Mouse (Mus musculus) heart, postnatal 36 days (tissue): ENCODE measurements at regions not wholly inside any gene's neighbourhood (a gene's known extent, or its start where the extent isn't known, plus 50 kb on each side); places are given as distances from the start of the nearest gene placed in this dataset.

Source experiments
- DNase-seq, 2 experiments: peaks; one replicate each; pipeline ENCODE4 v3.0.0; 2021 to 2022
- intact Hi-C: fragments of 180-260 bp; cut with DNase I; formaldehyde crosslinking; loops from one replicate; pipeline ENCODE4 v1.15.1; 2025

GRCm38 (mm10) chr12:93549900-93550299, 1700.9 kb upstream of the Sel1l start:
- intact Hi-C loops, result no loop called here
- DNase-seq, result no peak

GRCm38 (mm10) chr12:93523465-93523864, 1674.5 kb upstream of the Sel1l start:
- no peak for DNase-seq
- intact Hi-C loops, result no loop called here

GRCm38 (mm10) chr12:93486381-93486780, 1637.4 kb upstream of the Sel1l start:
- intact Hi-C loops, result no loop called here
- DNase-seq, result no peak

GRCm38 (mm10) chr12:93462106-93462505, 1613.1 kb upstream of the Sel1l start:
- intact Hi-C loops, result no loop called here
- no peak for DNase-seq

- DNase-seq, result no peak
- intact Hi-C loops, result no loop called here
Observed at GRCm38 (mm10) chr12:93449436-93449835, 1600.5 kb upstream of the Sel1l start.

- DNase-seq, result no peak
- intact Hi-C loops, result no loop called here
Observed at GRCm38 (mm10) chr12:93429218-93429617, 1580.3 kb upstream of the Sel1l start.

- no peak for DNase-seq
- intact Hi-C loops, result no loop called here
Observed at GRCm38 (mm10) chr12:93427988-93428387, 1579.0 kb upstream of the Sel1l start.

GRCm38 (mm10) chr12:93416381-93416780, 1567.4 kb upstream of the Sel1l start:
- DNase-seq, result no peak
- intact Hi-C loops, result no loop called here

- intact Hi-C loops, result no loop called here
- no peak for DNase-seq
Observed at GRCm38 (mm10) chr12:93415791-93416190, 1566.8 kb upstream of the Sel1l start.

- no peak for DNase-seq
- intact Hi-C loops, result no loop called here
Observed at GRCm38 (mm10) chr12:93385578-93385977, 1536.6 kb upstream of the Sel1l start.

- no peak for DNase-seq
- intact Hi-C loops, result no loop called here
Observed at GRCm38 (mm10) chr12:93342933-93343332, 1494.0 kb upstream of the Sel1l start.

- intact Hi-C loops, result no loop called here
- no peak for DNase-seq
Observed at GRCm38 (mm10) chr12:93342525-93342924, 1493.6 kb upstream of the Sel1l start.

GRCm38 (mm10) chr12:93335520-93335919, 1486.6 kb upstream of the Sel1l start:
- intact Hi-C loops, result no loop called here
- no peak for DNase-seq

- no peak for DNase-seq
- intact Hi-C loops, result no loop called here
Observed at GRCm38 (mm10) chr12:93312214-93312613, 1463.3 kb upstream of the Sel1l start.

- DNase-seq, result no peak
- intact Hi-C loops, result no loop called here
Observed at GRCm38 (mm10) chr12:93281816-93282215, 1432.9 kb upstream of the Sel1l start.

- intact Hi-C loops, result no loop called here
- no peak for DNase-seq
Observed at GRCm38 (mm10) chr12:93273652-93274051, 1424.7 kb upstream of the Sel1l start.

- intact Hi-C loops, result no loop called here
- no peak for DNase-seq
Observed at GRCm38 (mm10) chr12:93230237-93230636, 1381.3 kb upstream of the Sel1l start.

GRCm38 (mm10) chr12:93226826-93227225, 1377.9 kb upstream of the Sel1l start:
- intact Hi-C loops, result no loop called here
- DNase-seq, result no peak

GRCm38 (mm10) chr12:93221179-93221922, 1372.4 kb upstream of the Sel1l start:
- no peak for DNase-seq

GRCm38 (mm10) chr12:93207596-93207995, 1358.6 kb upstream of the Sel1l start:
- intact Hi-C loops, result no loop called here
- no peak for DNase-seq

More at GRCm38 (mm10) chr12:93221179-93221922, 1372.4 kb upstream of the Sel1l start:
- intact Hi-C loops, result no loop called here

GRCm38 (mm10) chr12:93188940-93189339, 1340.0 kb upstream of the Sel1l start:
- no peak for DNase-seq
- intact Hi-C loops, result no loop called here

GRCm38 (mm10) chr12:93173744-93174143, 1324.8 kb upstream of the Sel1l start:
- no peak for DNase-seq
- intact Hi-C loops, result no loop called here

GRCm38 (mm10) chr12:93160252-93160651, 1311.3 kb upstream of the Sel1l start:
- intact Hi-C loops, result no loop called here
- DNase-seq, result no peak
